Mouse (Mus musculus): ENCODE data around the gene Gm44805. TPM values are rescaled to one million over a fixed set of nuclear protein-coding genes. Genes with fewer than 3 reads are reported as not detected.

The Gm44805 gene
- polyA plus RNA-seq (2012; ENCODE audit: insufficient read depth, insufficient read length, low replicate concordance, missing spikeins) = not detected in 2 replicates

- H3K4me1 ChIP-seq (ENCODE audit: control insufficient read depth, insufficient read depth, low read length) = no peaks in the 10 kb centered on the region
- 75% methylated on average over 8 of the region's 8 CpGs for WGBS
- no peak for TF ChIP-seq CTCF (IDR thresholded peaks at IDR 0.05; ENCODE audit: insufficient read depth, low read depth, low read length)
- TF ChIP-seq POLR2A (IDR thresholded peaks at IDR 0.05; ENCODE audit: insufficient read depth, low read depth, low read length) = no peak
- H3K4me3 ChIP-seq (ENCODE audit: insufficient read depth, low read depth, low read length) = no peak within 1 kb of the TSS
- H3K27ac ChIP-seq (ENCODE audit: insufficient read depth, low read depth, low read length) = no peak within 1 kb of the TSS
Measured at GRCm38 (mm10) chr7:19681202-19681694, at the start of gene Gm44805, which contains the start of gene Apoc4. Gene Gm44805 (minus strand): TSS chr7:19681423. Gene Apoc4 (minus strand): TSS chr7:19681479.

- Histone ChIP-seq H3K27ac (ENCODE audit: insufficient read depth, low read depth, low read length) (no peak overlapping the region), H3K4me3 (ENCODE audit: insufficient read depth, low read depth, low read length) (no peak overlapping the region), H3K4me1 (ENCODE audit: control insufficient read depth, insufficient read depth, low read length) (no peaks in the 10 kb centered on the region)
- 90% methylated on average over 4 of the region's 4 CpGs for WGBS
- TF ChIP-seq CTCF (IDR thresholded peaks at IDR 0.05; ENCODE audit: insufficient read depth, low read depth, low read length) (no peak), POLR2A (IDR thresholded peaks at IDR 0.05; ENCODE audit: insufficient read depth, low read depth, low read length) (no peak)
Measured at GRCm38 (mm10) chr7:19726541-19726940, 45.3 kb upstream of the Gm44805 start.

- no peak for TF ChIP-seq POLR2A (IDR thresholded peaks at IDR 0.05; ENCODE audit: insufficient read depth, low read depth, low read length)
- TF ChIP-seq CTCF (IDR thresholded peaks at IDR 0.05; ENCODE audit: insufficient read depth, low read depth, low read length) = no peak
- Histone ChIP-seq H3K27ac (ENCODE audit: insufficient read depth, low read depth, low read length) (no peak overlapping the region), H3K4me1 (ENCODE audit: control insufficient read depth, insufficient read depth, low read length) (no peaks in the 10 kb centered on the region), H3K4me3 (ENCODE audit: insufficient read depth, low read depth, low read length) (no peak overlapping the region)
- WGBS = 96% methylated on average over 12 of the region's 12 CpGs
Measured at GRCm38 (mm10) chr7:19724167-19724566, 42.9 kb upstream of the Gm44805 start.

GRCm38 (mm10) chr7:19722754-19723195 lies 41.6 kb upstream of the Gm44805 start:
- no peak overlapping the region for H3K4me3 ChIP-seq (ENCODE audit: insufficient read depth, low read depth, low read length)
- 91% methylated on average over 6 of the region's 6 CpGs for WGBS
- TF ChIP-seq POLR2A (IDR thresholded peaks at IDR 0.05; ENCODE audit: insufficient read depth, low read depth, low read length) (no peak), CTCF (IDR thresholded peaks at IDR 0.05; ENCODE audit: insufficient read depth, low read depth, low read length) (no peak)

GRCm38 (mm10) chr7:19719200-19719599 lies 38.0 kb upstream of the Gm44805 start:
- Histone ChIP-seq H3K4me1 (ENCODE audit: control insufficient read depth, insufficient read depth, low read length) (peaks cover 3% of the 10 kb centered on the region), H3K27ac (ENCODE audit: insufficient read depth, low read depth, low read length) (no peak overlapping the region), H3K4me3 (ENCODE audit: insufficient read depth, low read depth, low read length) (no peak overlapping the region)
- WGBS = 95% methylated on average over 4 of the region's 4 CpGs
- TF ChIP-seq CTCF (IDR thresholded peaks at IDR 0.05; ENCODE audit: insufficient read depth, low read depth, low read length) (no peak), POLR2A (IDR thresholded peaks at IDR 0.05; ENCODE audit: insufficient read depth, low read depth, low read length) (no peak)

More at GRCm38 (mm10) chr7:19722754-19723195, 41.6 kb upstream of the Gm44805 start:
- Histone ChIP-seq H3K27ac (ENCODE audit: insufficient read depth, low read depth, low read length) (no peak overlapping the region), H3K4me1 (ENCODE audit: control insufficient read depth, insufficient read depth, low read length) (no peaks in the 10 kb centered on the region)

- Histone ChIP-seq H3K4me1 (ENCODE audit: control insufficient read depth, insufficient read depth, low read length) (peaks cover 10% of the 10 kb centered on the region), H3K4me3 (ENCODE audit: insufficient read depth, low read depth, low read length) (no peak overlapping the region), H3K27ac (ENCODE audit: insufficient read depth, low read depth, low read length) (no peak overlapping the region)
- 91% methylated on average over 5 of the region's 5 CpGs for WGBS
- TF ChIP-seq CTCF (IDR thresholded peaks at IDR 0.05; ENCODE audit: insufficient read depth, low read depth, low read length) (no peak), POLR2A (IDR thresholded peaks at IDR 0.05; ENCODE audit: insufficient read depth, low read depth, low read length) (no peak)
Measured at GRCm38 (mm10) chr7:19718297-19718952, 37.2 kb upstream of the Gm44805 start.

- no peak overlapping the region for H3K27ac ChIP-seq (ENCODE audit: insufficient read depth, low read depth, low read length)
- WGBS = 92% methylated on average over 4 of the region's 4 CpGs
- H3K4me1 ChIP-seq (ENCODE audit: control insufficient read depth, insufficient read depth, low read length) = peaks cover 11% of the 10 kb centered on the region
- no peak overlapping the region for H3K4me3 ChIP-seq (ENCODE audit: insufficient read depth, low read depth, low read length)
- no peak for TF ChIP-seq POLR2A (IDR thresholded peaks at IDR 0.05; ENCODE audit: insufficient read depth, low read depth, low read length)
- no peak for TF ChIP-seq CTCF (IDR thresholded peaks at IDR 0.05; ENCODE audit: insufficient read depth, low read depth, low read length)
Measured at GRCm38 (mm10) chr7:19717346-19717745, 36.1 kb upstream of the Gm44805 start.

- H3K4me1 ChIP-seq (ENCODE audit: control insufficient read depth, insufficient read depth, low read length) = peaks cover 11% of the 10 kb centered on the region
- no peak overlapping the region for H3K27ac ChIP-seq (ENCODE audit: insufficient read depth, low read depth, low read length)
- WGBS = 85% methylated on average over 2 of the region's 2 CpGs
- no peak overlapping the region for H3K4me3 ChIP-seq (ENCODE audit: insufficient read depth, low read depth, low read length)
- TF ChIP-seq POLR2A (IDR thresholded peaks at IDR 0.05; ENCODE audit: insufficient read depth, low read depth, low read length) (no peak), CTCF (IDR thresholded peaks at IDR 0.05; ENCODE audit: insufficient read depth, low read depth, low read length) (no peak)
Measured at GRCm38 (mm10) chr7:19716822-19717221, 35.6 kb upstream of the Gm44805 start.

GRCm38 (mm10) chr7:19716055-19716682 lies 34.9 kb upstream of the Gm44805 start:
- 3% methylated on average over 18 of the region's 18 CpGs for WGBS
- peak overlapping the region; percentile 29 for H3K4me3 ChIP-seq (ENCODE audit: insufficient read depth, low read depth, low read length)
- peak overlapping the region; percentile 89 for H3K27ac ChIP-seq (ENCODE audit: insufficient read depth, low read depth, low read length)
- TF ChIP-seq CTCF (IDR thresholded peaks at IDR 0.05; ENCODE audit: insufficient read depth, low read depth, low read length) (no peak), POLR2A (IDR thresholded peaks at IDR 0.05; ENCODE audit: insufficient read depth, low read depth, low read length) (no peak)
- H3K4me1 ChIP-seq (ENCODE audit: control insufficient read depth, insufficient read depth, low read length) = peaks cover 11% of the 10 kb centered on the region

Measured in olfactory bulb, adult 2 months (tissue).